Mouse (Mus musculus) ES-CJ7 (cell line): ENCODE data around the gene Mrgprh.

Experiments
- DNase-seq: peaks from one replicate; pipeline ENCODE4 v3.0.0; 2011; ENCODE audit warnings: low read depth, low spot score

The Mrgprh gene

DNA sequence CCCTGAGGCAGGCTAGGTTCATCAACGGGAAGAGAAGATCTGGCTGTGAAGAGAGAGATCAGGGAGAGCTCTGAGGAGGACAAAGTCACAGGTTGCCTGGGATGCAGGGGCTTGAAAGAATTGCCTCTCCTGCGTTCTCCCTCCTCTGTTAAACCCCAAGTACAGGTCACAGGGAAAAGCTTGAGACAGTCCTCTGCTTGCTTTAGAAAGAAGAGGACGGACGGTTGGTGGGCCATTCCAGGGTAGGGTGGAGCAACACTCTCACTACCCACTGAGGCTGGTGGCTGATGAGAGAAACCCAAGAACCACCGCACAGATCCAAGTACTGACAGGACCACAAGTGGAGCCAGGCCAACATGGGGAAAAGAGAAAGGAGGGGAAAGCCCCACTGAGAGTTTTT is at the start of gene Mrgprh:
Gene Mrgprh (plus strand): TSS at position 301 of the 400 bp plus-strand sequence.
- no peak for DNase-seq

GRCm38 (mm10) chr17:12830351-12830750 is 45.5 kb upstream of the Mrgprh start:
- DNase-seq = no peak

- no peak for DNase-seq
Measured at GRCm38 (mm10) chr17:12832231-12832630, 43.6 kb upstream of the Mrgprh start.

DNA sequence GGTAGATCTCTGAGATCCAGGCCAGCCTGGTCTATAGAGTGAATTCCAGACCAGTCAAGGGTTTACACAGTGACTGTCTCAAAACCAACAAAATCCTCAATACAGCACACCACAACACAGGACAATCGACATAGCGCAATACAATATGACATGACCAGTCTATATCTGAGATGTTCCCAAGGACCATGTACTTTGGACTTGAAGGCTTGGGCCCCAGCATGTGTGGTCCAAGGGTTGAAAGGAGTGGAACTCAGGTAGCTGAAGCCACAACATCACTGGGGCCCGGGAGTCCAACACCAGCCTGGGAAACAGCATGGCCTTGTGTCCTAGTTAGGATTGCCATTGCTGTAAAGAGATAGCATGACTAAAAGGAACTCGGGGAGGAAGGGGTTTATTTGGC is 43.2 kb upstream of the Mrgprh start:
- DNase-seq = no peak

DNA sequence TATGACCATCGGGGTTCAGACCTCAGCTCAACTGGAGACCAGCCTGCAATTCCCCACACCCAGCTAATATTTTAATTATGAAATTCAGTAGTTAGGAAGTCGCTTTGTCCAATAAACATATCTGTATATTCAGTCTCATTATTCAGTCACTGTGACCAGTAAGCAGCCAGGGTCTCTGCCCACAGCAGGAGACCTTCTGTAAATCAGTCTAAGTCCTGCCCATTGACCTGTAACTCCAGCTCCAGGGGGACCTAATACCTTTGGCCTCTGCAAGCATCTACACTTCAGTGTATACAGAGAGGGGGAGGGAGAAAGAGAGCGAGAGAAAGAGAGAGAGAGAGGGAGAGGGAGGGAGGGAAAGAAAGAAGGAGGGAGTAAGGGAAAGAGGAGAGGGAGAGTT is 41.5 kb upstream of the Mrgprh start:
- DNase-seq = no peak

DNA sequence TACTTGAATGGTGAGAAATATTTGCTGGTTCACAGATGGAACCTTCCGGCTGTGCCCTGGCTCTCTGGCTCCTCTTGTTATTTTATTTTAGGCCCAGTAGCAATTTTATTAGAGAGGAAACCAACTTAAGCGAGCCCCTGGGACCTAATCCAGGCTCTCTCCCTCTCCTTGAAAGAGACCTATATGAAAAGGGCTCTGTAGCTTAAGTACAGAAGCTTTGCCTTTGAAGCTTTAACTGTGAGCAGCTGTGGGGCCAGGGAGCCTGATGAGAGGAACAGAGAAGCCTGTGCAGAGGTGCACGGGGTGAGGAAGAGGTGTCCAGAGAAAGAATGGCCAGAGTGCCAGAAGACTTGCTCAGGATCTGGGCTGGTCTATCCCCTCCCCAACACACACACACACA is 41.0 kb upstream of the Mrgprh start:
- DNase-seq = no peak

- no peak for DNase-seq
Measured at GRCm38 (mm10) chr17:12835738-12836137, 40.1 kb upstream of the Mrgprh start.

GRCm38 (mm10) chr17:12839475-12840267 is 36.2 kb upstream of the Mrgprh start:
- DNase-seq = no peak

- no peak for DNase-seq
Measured at GRCm38 (mm10) chr17:12843826-12844225, 32.0 kb upstream of the Mrgprh start.

DNA sequence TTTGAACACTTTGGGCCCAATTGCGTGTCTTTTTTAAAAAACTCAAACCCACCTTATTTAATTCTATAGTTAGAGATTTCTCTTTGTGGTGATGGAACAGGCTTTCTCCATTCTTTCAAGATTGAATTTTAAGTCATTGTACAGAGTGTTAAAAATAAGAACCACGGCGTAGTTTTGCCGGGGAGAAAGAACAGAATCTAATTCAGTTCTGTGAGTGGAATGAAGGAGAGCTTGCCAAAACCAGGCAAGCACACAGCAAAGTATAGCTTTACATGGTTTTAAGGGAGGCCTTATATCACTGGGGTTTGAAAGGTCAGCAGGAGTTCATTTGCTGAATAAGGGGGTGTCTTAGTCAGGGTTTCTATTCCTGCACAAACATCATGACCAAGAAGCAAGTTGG is 31.3 kb upstream of the Mrgprh start:
- DNase-seq = no peak

GRCm38 (mm10) chr17:12845862-12846261 is 30.0 kb upstream of the Mrgprh start:
- DNase-seq = no peak

- no peak for DNase-seq
Measured at GRCm38 (mm10) chr17:12846474-12846873, 29.4 kb upstream of the Mrgprh start.

- peak; percentile 19 for DNase-seq
Measured at GRCm38 (mm10) chr17:12847736-12848135, 28.1 kb upstream of the Mrgprh start.

GRCm38 (mm10) chr17:12849778-12850382 is 26.0 kb upstream of the Mrgprh start:
- DNase-seq = no peak

- no peak for DNase-seq
Measured at GRCm38 (mm10) chr17:12851689-12852088, 24.1 kb upstream of the Mrgprh start.

GRCm38 (mm10) chr17:12853821-12854220 is 22.0 kb upstream of the Mrgprh start:
- DNase-seq = no peak

GRCm38 (mm10) chr17:12854386-12854785 is 21.4 kb upstream of the Mrgprh start:
- no peak for DNase-seq

GRCm38 (mm10) chr17:12857395-12857794 is 18.4 kb upstream of the Mrgprh start:
- no peak for DNase-seq

- no peak for DNase-seq
Measured at GRCm38 (mm10) chr17:12858072-12858471, 17.8 kb upstream of the Mrgprh start.

DNA sequence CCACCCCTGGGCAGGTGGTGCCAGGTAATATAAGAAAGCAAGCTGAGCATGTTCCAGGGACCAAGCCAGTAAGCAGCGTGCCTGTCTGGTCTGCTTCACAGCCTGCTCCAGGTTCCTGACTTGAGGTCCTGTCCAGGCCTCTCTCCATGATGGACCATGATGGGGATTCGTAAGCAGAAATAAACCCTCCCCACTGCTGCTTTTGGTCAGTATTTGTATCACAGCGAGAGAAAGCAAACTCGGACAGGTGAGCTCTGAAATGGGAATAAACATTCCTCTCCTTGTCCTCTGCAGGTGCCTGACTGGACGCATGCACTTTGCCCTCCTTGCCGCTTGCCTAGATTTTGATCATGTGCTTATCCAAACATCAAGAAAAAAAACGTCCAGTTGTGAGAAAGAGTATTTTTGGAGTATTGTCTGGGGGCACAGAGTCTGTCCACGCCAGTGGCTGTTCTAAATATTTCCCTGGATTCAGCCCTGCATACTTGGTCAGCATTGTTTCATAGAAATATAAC is 16.8 kb upstream of the Mrgprh start:
- no peak for DNase-seq

- DNase-seq = no peak
Measured at GRCm38 (mm10) chr17:12864111-12864510, 11.7 kb upstream of the Mrgprh start.

DNA sequence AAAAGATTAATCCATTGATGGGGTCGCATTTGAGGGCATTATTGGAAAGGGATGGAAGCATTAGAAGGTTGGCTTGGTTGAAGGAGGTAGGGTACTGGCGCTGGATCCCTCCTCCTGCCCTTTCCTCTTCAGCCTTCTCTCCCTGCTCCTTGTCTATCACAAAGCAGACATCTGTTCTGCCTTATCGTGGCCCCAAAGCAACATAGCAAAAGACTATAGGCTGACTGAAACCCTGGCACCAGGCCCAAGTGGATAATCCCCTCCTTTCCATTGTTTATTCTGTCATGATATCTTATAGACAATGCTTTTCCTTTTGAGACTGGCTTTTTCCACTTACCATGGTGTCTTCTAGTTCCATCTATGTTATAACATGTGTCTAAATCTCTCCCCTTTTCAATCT is 10.4 kb upstream of the Mrgprh start:
- DNase-seq = no peak

- no peak for DNase-seq
Measured at GRCm38 (mm10) chr17:12866853-12867252, 9.0 kb upstream of the Mrgprh start.
